Mouse (Mus musculus): ENCODE data around the gene Psmc4. TPM values are rescaled to one million over a fixed set of nuclear protein-coding genes. Genes with fewer than 3 reads are reported as not detected.

The Psmc4 gene
- total RNA-seq (2021), result 100 to 1,000 TPM; 130 to 137 TPM
- long read RNA-seq, transcript Psmc4-201 (11 exons, 1,440 nt), result major isoform, 236 of 294 reads
- long read RNA-seq, partial matches to known transcripts, result 32 of 294 reads
- long read RNA-seq, other reads (novel, unspliced or antisense), result 26 of 294 reads

DNA sequence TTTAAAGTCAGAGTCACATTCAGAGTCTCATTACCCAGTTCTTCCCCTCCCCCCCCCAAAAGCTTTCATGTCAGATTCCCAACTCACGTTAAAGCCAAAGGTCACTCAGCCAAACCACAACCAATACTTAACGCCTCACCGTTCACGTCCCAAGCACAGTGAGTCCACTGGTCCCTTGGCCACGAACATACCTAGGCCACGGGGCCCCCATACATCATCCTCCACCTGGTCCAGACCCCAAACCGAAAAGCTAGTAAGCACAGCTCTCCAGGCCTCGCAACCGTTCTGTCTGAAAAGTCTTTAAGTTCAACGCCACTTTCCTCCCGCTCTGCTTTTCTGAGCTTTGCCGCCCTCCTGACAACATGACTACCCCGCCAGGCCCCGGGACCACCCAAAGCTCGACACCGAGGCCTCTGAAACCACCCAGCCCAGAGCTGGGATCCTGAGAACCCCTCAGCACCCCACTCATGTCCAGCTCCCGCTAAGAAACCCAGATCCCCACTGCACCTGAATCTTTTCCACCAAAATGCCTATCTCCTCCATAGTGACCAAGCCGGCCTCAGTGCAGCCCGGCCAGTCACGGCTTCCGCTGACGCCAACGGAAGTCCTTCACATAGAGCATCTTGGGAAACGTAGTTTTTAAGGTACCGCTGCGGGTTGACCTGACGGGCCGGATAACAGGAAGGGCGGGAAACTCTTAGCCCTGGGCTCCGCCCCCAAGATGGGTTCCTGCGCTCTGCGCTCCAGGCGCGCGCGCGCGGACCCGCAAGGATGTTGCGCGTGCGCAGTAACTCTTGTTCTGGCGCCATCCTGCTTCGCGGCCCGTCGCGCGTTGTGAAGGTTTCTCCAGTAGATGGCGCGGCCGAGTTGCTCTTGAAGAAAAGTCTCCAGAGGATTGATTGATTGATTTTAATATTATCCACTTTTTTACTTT, at the start of gene Psmc4:
Gene Psmc4 (minus strand): TSS at position 626 of the 934 bp plus-strand sequence.
- DNase-seq (ENCODE audit: low spot score in 2 of 2), result peak; percentile 98 to 99

DNA sequence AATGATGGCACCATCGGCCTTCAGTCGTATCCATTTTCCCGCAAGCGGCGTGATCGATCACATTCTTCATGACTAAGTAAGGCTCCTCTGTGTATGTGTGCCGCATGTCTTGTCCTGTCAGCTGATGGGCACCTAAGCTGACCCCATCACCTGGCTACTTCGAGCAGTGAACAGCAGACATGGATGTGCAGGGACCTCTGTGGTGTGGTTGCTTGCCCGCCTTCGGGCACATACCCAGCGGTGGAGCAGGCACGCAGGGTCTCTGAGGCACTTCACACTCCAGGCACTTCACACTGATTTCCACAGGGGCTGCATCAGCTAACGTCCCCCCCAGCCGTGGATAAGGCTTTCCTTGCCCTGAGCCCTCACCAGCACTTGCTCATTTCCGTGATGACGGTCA, 49.2 kb upstream of the Psmc4 start:
- peak in 1 of 2 experiments; percentile 3 for DNase-seq (ENCODE audit: low spot score in 2 of 2)

DNA sequence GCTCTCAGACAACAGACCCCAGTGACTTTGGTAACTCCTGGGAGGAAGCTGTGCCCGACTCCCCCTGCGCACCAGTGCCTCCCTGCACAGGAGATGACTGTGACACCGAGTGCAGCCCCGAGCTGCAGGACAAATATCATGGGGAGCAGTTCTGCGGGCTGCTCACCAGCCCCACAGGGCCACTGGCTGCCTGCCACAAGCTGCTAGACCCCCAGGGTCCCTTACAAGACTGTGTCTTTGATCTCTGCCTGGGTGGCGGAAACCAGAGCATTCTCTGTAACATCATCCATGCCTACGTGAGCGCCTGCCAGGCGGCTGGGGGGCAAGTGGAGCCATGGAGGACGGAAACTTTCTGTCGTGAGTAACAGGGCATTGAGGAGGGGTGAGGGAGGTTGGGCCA, 43.6 kb upstream of the Psmc4 start:
- peak in 1 of 2 experiments; percentile 4 for DNase-seq (ENCODE audit: low spot score in 2 of 2)

DNA sequence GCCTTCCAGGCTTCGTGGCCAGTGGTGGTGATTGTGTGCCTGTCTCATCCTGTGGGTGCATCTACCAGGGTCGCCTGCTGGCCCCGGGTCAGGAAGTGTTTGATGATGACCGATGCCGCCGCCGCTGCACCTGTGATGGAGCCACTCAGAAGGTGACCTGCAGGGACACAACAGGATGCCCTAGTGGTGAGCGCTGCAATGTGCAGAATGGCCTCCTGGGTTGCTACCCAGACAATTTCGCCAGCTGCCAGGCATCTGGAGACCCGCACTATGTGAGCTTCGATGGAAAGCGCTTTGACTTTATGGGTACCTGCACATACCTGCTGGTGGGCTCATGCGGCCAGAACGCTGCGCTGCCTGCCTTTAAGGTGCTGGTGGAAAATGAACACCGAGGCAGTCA, 36.3 kb upstream of the Psmc4 start:
- DNase-seq (ENCODE audit: low spot score in 2 of 2), result no peak

DNA sequence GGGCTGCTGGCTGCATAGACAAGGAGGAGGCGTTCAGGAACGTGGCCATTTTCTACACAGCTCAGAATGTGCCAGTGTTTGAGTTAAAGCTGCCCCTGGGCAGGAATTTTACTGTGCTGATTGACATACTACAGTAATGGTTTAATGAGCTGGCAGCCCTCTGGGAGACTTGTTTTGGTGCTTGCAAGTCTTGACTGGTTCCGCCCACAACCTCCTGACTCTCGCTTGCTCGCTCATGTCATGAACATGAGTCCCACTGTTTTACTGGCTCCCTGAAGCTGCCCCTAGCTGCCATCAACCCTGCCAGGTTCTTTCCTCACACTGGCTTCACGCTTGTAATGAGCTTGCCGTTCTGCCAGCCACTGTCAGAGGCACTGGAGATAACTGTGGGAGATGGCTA, 34.3 kb upstream of the Psmc4 start:
- peak; percentile 37 to 43 for DNase-seq (ENCODE audit: low spot score in 2 of 2)

DNA sequence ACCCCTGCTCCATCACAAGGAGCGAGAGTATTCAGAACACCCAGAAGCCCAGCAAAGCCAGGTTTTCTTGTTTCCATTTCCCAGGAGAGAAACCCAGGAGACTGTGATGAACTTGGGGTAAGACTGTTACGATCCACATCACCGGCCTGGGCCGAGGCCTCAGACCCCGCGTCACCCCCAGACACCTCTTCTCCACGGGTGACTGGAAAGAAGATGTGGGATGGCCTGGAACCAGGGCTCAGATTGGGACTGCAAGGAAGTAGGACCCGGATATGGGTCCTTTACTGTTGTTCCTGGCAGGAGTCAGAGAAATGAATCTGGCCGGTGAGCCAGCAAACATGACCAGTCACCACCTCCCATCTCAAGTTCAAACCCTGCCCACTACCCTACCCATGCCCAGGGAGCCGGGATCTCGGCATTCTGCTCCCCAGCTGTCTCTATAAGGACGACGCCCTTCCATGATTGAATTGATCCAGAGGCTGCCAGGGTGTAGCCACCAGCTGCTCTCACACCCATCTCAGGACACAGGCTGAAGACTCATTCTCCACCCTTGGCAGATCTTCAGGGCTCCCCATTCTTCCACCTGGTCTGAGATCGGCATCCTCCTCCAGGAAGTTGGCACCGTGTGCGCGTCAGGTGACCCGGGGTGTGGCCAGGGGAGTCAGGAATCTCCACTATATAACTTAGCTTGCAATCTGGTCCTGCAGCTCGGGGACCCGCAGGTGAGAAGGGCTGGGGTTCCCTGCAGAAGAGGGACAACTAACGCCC, 20.8 kb upstream of the Psmc4 start, which contains the start of gene Fcgbp:
Gene Fcgbp (plus strand): TSS at position 706 of the 768 bp plus-strand sequence.
- DNase-seq (ENCODE audit: low spot score in 2 of 2), result no peak

DNA sequence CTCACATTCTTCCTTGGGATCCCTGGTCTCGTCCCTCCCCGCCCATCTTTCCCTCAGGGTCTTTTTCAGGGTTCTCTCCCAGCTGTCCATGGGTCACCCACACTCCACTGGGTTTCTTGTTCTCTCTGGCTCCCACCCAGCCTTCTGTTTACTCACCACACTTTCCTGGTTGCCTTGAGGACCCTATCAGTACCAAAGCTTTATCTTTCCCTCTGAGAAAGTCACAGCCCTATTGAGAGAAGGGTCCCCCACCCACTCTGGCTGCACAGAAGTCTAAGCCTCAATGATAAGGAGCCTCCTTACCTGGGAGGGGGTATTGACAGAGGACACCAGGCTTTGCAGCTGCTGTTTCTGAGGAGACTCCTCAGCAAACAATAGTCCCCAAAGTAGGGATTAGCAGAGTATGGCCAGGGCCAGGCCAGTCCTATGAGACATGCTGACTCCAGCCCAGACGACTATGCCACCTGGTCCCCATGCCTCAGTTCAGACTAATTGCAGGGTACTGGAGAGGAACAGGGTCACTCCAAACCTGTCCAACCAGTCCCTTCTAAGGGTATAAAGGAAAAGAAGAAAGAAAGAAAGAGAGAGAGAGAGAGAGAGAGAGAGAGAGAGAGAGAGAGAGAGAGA, 19.8 kb upstream of the Psmc4 start:
- DNase-seq (ENCODE audit: low spot score in 2 of 2), result no peak

DNA sequence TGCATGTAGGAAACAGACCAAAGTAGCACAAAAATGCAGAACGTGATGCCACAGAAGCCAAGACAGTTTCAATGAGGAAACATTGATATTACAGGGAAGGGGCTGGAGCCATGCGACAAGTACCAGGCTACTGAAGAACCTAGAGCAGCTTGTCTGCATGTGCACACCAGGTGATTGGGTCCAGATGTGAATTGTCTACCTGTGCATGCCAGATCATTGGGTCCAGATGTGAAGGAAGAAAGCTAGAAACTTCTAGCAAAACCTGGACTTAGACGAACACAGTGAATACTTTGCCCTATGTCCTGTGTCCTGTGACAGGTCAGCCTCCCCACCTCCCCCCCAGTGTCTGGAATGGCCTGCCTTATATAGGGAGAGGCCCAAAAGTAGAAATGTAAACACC, 18.8 kb upstream of the Psmc4 start:
- DNase-seq (ENCODE audit: low spot score in 2 of 2), result no peak

DNA sequence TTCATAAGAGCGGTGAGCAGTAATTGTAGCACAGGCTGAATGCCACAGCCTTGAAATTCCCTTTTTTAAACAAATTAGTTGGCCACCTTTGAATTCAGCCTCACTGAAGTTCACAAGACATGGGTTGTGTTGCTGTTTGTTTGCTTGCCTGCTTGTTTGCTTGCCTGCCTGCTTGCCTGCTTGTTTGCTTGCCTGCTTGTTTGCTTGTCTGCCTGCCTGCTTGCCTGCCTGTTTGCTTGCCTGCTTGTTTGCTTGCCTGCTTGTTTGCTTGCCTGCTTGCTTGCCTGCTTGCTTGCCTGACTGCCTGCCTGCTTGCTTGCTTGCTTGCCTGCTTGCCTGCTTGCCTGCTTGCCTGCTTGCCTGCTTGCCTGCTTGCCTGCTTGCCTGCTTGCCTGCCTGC, 10.1 kb upstream of the Psmc4 start:
- no peak for DNase-seq (ENCODE audit: low spot score in 2 of 2)

DNA sequence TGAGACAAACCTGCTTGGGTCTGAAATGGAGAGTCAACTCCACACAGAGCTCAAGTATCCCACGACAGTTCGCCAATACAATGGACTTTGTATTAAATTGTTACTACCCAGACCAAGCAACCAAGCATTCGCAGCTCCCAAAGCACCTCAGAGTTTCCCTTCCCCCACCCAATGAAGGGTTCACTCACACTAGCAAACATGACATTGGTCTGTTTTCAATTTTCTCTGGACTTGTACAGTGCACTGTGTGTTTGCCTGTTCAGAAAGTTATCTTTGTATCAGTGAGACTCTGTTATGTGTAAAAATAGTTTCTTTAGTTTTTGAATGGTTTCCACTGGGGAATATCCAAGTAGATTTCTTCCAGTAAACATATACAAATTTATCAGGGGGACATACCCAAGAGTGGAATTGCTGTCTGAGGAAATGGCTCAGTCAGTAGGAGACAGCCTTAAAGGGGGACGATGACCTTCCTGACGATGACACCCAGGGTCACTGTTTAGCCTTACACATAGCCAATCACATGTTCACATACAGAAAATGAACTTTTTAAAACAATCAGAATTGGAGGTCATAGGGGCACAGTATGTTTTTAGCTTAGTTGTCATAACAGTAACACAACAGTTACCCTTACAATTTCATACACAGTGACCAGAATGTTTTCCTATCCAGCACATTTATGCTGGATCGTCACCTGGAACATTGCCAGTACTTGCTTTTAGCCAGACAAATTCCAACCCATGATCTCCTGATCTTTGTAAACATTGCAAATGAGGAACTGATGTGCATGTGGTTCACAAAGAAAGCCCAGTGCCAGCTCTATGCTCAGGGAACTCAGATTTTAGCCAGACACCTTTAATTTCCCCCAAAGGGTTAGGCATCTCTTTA, 3.4 kb upstream of the Psmc4 start:
- DNase-seq (ENCODE audit: low spot score in 2 of 2), result no peak

DNA sequence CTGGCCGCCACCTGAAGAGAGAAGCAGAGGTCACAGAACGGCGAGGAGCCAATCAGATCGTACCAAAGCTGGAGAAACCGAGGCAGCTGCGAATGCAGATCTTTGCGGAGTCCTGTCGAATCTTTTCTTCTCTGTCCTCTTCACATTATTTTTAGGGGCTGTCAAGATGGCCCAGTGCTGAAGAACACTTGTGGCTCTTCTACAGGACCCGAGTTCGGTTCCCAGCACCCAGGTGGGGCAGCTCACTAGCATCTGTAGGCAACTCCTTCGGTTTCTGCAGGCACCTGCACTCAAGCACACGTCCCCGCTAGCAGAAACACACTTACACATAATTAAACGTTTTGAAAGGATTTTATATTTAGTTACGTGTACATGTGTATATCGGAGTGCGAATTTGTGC, 683 bp upstream of the Psmc4 start:
- no peak for DNase-seq (ENCODE audit: low spot score in 2 of 2)

DNA sequence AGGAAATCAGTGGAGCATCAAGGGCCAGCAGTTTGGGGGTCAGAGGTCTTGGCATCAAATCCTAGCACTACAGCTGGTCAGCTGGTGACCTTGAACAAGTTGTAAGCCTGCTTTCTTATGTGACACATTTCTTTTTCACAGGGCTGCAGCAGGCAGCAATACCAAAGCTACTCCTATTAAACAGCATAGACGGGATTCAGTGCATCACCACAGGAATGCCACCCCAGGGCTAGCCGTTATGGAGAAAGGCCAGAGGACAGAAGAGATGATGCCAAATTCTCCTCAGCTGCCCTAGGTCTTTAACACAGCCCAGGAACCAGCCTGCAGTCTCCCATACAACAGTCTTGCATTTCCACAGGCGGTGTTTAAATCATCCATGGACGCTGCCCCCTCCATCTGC, 5.4 kb downstream of the Psmc4 start:
- no peak for DNase-seq (ENCODE audit: low spot score in 2 of 2)

DNA sequence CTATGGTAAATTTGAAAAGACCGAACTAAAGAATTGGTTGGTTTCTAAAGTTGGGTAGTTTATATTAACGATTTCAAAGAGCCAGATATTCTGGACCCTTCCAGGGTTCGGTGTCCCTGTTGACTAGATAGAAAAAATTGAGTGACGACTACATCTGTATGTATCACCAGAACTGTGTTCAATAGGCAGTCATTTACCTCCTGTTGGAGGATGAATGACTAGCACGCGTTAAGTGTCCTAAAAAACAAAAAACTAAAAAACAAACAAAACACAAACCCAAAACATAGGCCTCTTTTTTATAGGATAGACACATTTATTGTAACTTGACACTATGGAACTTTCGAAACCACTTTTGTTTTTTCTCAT, 35.5 kb downstream of the Psmc4 start:
- no peak for DNase-seq (ENCODE audit: low spot score in 2 of 2)

DNA sequence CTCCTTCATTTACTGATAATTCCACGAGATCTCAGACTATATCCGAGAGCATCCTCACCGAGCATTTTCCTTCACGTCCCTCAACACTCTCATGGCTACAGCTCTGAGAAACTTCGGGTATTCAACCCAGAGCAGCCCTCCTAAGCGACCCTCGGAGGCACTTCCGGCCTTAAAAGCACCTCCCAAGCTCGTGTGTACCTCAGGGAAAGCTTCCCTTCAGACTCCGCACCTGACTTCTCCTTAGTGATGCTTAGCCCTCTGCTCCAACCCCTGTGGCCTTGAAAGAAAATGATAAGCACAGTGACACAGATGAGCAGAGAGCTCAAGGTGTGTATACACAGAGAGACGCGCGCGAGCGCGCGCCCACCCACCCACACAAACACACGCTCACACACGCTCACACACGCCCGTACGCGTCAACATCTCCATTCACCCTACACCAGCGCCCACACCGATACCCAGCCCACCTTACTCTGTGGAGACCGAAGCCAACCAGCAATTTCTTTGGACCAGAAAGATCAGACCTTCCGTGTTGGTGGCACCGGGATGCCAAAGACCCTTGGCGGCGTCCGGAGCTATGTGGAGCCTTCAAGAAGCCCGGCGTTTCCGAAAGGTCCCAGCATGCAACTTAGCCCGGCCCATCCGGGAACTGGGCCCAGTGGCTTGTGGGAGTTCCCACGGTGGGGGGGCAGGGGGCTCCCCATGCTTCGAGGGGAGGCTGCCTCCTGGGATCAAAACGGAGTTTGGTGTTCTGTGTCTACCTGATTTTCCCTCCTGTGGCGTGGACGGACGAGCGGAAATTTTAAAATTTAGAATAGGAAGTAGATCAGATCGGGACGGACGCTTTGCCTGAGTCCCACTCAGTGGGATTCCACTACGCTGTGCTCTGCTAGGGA, 36.1 kb downstream of the Psmc4 start, which contains the start of gene Zfp850:
Gene Zfp850 (minus strand): TSS at position 567 of the 896 bp plus-strand sequence.
- DNase-seq (ENCODE audit: low spot score in 2 of 2), result peak; percentile 78 to 84

DNA sequence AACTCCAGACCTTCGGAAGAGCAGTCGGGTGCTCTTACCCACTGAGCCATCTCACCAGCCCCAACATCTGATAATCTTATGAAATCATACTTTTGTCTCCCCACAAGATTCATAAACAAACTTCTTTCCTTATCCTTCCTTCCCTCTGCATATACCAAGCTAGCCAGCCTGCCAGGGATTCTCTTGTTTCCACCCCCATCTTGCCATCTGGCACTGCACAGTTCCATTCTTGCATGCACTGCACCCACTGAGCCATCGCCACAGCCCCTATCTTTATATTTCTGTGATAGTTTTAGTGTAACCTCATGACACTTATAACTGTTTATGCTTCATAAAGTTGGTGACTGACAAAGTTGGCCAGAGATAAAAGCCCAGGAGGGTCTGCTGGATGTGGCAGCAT, 39.6 kb downstream of the Psmc4 start:
- peak in 1 of 2 experiments; percentile 16 for DNase-seq (ENCODE audit: low spot score in 2 of 2)

All from layer of hippocampus, postnatal 10 days (tissue).